Mouse (Mus musculus) lung, adult 10 weeks (tissue): Measurements from ENCODE around the gene Smpd3. TPM values are rescaled to one million over a fixed set of nuclear protein-coding genes. Genes with fewer than 3 reads are reported as not detected.

ENCODE experiments used
- polyA plus RNA-seq: library from polyadenylated mRNA; stranded (reverse); fragments of 350-450 nt; fragmentation: Illumina TruSeq; extraction: RNeasy Lipid Tissue Mini Kit (QIAGEN cat#74804); gene quantifications from one replicate; pipeline ENCODE4 v1.2.3, GENCODE M21; 2014; ENCODE audit warnings: low read depth, low replicate concordance; ENCODE audit not compliant: insufficient read depth

Gene Smpd3
- polyA plus RNA-seq: 1.6 TPM

GRCm38 (mm10) chr8:106337852-106338521, at the start of gene Smpd3:
Gene Smpd3, minus strand, starts transcription at chr8:106337988.

GRCm38 (mm10) chr8:106210821-106211345, 126.9 kb downstream of the Smpd3 start, which contains the start of the genes Slc7a6os and Prmt7:
Gene Slc7a6os, minus strand, starts transcription at chr8:106210935.
Gene Prmt7, plus strand, starts transcription at chr8:106210936.

Other genes with a start within 250 kb of the Smpd3 start
- 11.1 TPM for gene Esrp2, start 201.0 kb downstream of the Smpd3 start, polyA plus RNA-seq
- gene Pla2g15, start 187.6 kb downstream of the Smpd3 start, polyA plus RNA-seq: 26.8 TPM
- 6.6 TPM for gene Slc7a6, start 169.1 kb downstream of the Smpd3 start, polyA plus RNA-seq
- gene Slc7a6os, start 127.1 kb downstream of the Smpd3 start, polyA plus RNA-seq: 24.3 TPM
- 9.5 TPM for gene Prmt7, start 127.1 kb downstream of the Smpd3 start, polyA plus RNA-seq
- 4.6 TPM for gene Zfp90, start 77.3 kb upstream of the Smpd3 start, polyA plus RNA-seq
- gene 6030452D12Rik, start 162.5 kb upstream of the Smpd3 start, polyA plus RNA-seq: not detected
- gene Cdh3, start 172.9 kb upstream of the Smpd3 start, polyA plus RNA-seq: 0.22 TPM
- gene Gm10073, start 235.5 kb upstream of the Smpd3 start, polyA plus RNA-seq: 7.6 TPM